Mouse (Mus musculus): ENCODE data around the gene Eif1. TPM values are rescaled to one million over a fixed set of nuclear protein-coding genes. Genes with fewer than 3 reads are reported as not detected.
A peak's percentile ranks its signal among the peaks of the same experiment; 100 is the strongest.

Eif1 gene
- polyA plus RNA-seq, 2 experiments = 191 to 1,798 TPM

GRCm38 (mm10) chr11:100288942-100289341 lies 30.7 kb upstream of the Eif1 start:
- Histone ChIP-seq H3K27me3 (ENCODE audit: control insufficient read depth, insufficient read depth, low read length) (no peaks in the 10 kb centered on the region), H3K4me3 (ENCODE audit: insufficient read depth in 1 of 2, low read depth in 2 of 2, low read length in 2 of 2) (no peak overlapping the region), H3K9ac (replicated peaks) (no peak overlapping the region), H3K9me3 (ENCODE audit: control insufficient read depth, low read length) (no peaks in the 10 kb centered on the region), H3K36me3 (replicated peaks; ENCODE audit: control insufficient read depth, insufficient read depth, low read depth) (no peaks in the 10 kb centered on the region), H3K4me2 (ENCODE audit: low read depth) (no peak overlapping the region), H3K4me1 (replicated peaks; ENCODE audit: control insufficient read depth in 2 of 2, insufficient read depth in 2 of 2, low read length in 1 of 2) (no peaks in the 10 kb centered on the region), H3K27ac (no peak overlapping the region)
- 72% methylated on average over 6 of the region's 6 CpGs for whole genome bisulfite sequencing (ENCODE audit: insufficient replicate concordance)
- no peak for ATAC-seq (ENCODE audit: insufficient read depth)
- TF ChIP-seq CTCF (IDR thresholded peaks at IDR 0.05; ENCODE audit: low read depth) = no peak
- no peak for TF ChIP-seq EP300 (IDR thresholded peaks at IDR 0.05; ENCODE audit: low read depth)
- no peak for DNase-seq (ENCODE audit: low read depth in 3 of 3, low spot score in 3 of 3)

- Histone ChIP-seq H3K9ac (replicated peaks) (no peak overlapping the region), H3K27me3 (ENCODE audit: control insufficient read depth, insufficient read depth, low read length) (no peaks in the 10 kb centered on the region), H3K9me3 (ENCODE audit: control insufficient read depth, low read length) (no peaks in the 10 kb centered on the region), H3K27ac (no peak overlapping the region), H3K4me2 (ENCODE audit: low read depth) (no peak overlapping the region), H3K4me3 (ENCODE audit: insufficient read depth in 1 of 2, low read depth in 2 of 2, low read length in 2 of 2) (no peak overlapping the region), H3K36me3 (replicated peaks; ENCODE audit: control insufficient read depth, insufficient read depth, low read depth) (no peaks in the 10 kb centered on the region), H3K4me1 (replicated peaks; ENCODE audit: control insufficient read depth in 2 of 2, insufficient read depth in 2 of 2, low read length in 1 of 2) (no peaks in the 10 kb centered on the region)
- no peak for DNase-seq (ENCODE audit: low read depth in 3 of 3, low spot score in 3 of 3)
- TF ChIP-seq EP300 (IDR thresholded peaks at IDR 0.05; ENCODE audit: low read depth) = no peak
- TF ChIP-seq CTCF (IDR thresholded peaks at IDR 0.05; ENCODE audit: low read depth) = no peak
- WGBS (ENCODE audit: insufficient replicate concordance) = 34% methylated on average over 5 of the region's 5 CpGs
- ATAC-seq (ENCODE audit: insufficient read depth) = no peak
Observed at GRCm38 (mm10) chr11:100290235-100290634, 29.4 kb upstream of the Eif1 start.

- H3K4me3 ChIP-seq (ENCODE audit: insufficient read depth in 1 of 2, low read depth in 2 of 2, low read length in 2 of 2) = no peak overlapping the region
- no peaks in the 10 kb centered on the region for H3K9me3 ChIP-seq (ENCODE audit: control insufficient read depth, low read length)
- no peak for DNase-seq (ENCODE audit: low read depth in 3 of 3, low spot score in 3 of 3)
- H3K4me2 ChIP-seq (ENCODE audit: low read depth) = no peak overlapping the region
- H3K9ac ChIP-seq (replicated peaks) = no peak overlapping the region
- H3K27me3 ChIP-seq (ENCODE audit: control insufficient read depth, insufficient read depth, low read length) = no peaks in the 10 kb centered on the region
- ATAC-seq (ENCODE audit: insufficient read depth) = no peak
- 49% methylated on average over 6 of the region's 6 CpGs for WGBS (ENCODE audit: insufficient replicate concordance)
- H3K27ac ChIP-seq = no peak overlapping the region
- H3K36me3 ChIP-seq (replicated peaks; ENCODE audit: control insufficient read depth, insufficient read depth, low read depth) = no peaks in the 10 kb centered on the region
- H3K4me1 ChIP-seq (replicated peaks; ENCODE audit: control insufficient read depth in 2 of 2, insufficient read depth in 2 of 2, low read length in 1 of 2) = no peaks in the 10 kb centered on the region
- TF ChIP-seq EP300 (IDR thresholded peaks at IDR 0.05; ENCODE audit: low read depth) (no peak), CTCF (IDR thresholded peaks at IDR 0.05; ENCODE audit: low read depth) (no peak)
Observed at GRCm38 (mm10) chr11:100292884-100293283, 26.8 kb upstream of the Eif1 start.

GRCm38 (mm10) chr11:100295308-100295707 lies 24.4 kb upstream of the Eif1 start:
- TF ChIP-seq CTCF (IDR thresholded peaks at IDR 0.05; ENCODE audit: low read depth) = peak; percentile 100
- no peak for TF ChIP-seq EP300 (IDR thresholded peaks at IDR 0.05; ENCODE audit: low read depth)
- ATAC-seq (ENCODE audit: insufficient read depth) (no peak), DNase-seq (ENCODE audit: low read depth in 3 of 3, low spot score in 3 of 3) (peak; percentile 49 to 63 (median 62))
- H3K4me1 ChIP-seq (replicated peaks; ENCODE audit: control insufficient read depth in 2 of 2, insufficient read depth in 2 of 2, low read length in 1 of 2) = peaks cover 0 to 3% of the 10 kb centered on the region in 2 experiments; a peak in 2 of 4 replicates
- no peak overlapping the region for H3K4me3 ChIP-seq (ENCODE audit: insufficient read depth in 1 of 2, low read depth in 2 of 2, low read length in 2 of 2)
- no peaks in the 10 kb centered on the region for H3K9me3 ChIP-seq (ENCODE audit: control insufficient read depth, low read length)
- 7% methylated on average over 10 of the region's 10 CpGs for WGBS (ENCODE audit: insufficient replicate concordance)
- no peak overlapping the region for H3K9ac ChIP-seq (replicated peaks)
- H3K36me3 ChIP-seq (replicated peaks; ENCODE audit: control insufficient read depth, insufficient read depth, low read depth) = no peaks in the 10 kb centered on the region
- no peak overlapping the region for H3K27ac ChIP-seq
- no peak overlapping the region for H3K4me2 ChIP-seq (ENCODE audit: low read depth)
- no peaks in the 10 kb centered on the region for H3K27me3 ChIP-seq (ENCODE audit: control insufficient read depth, insufficient read depth, low read length)

- peaks cover 0 to 3% of the 10 kb centered on the region in 2 experiments; a peak in 2 of 4 replicates for H3K4me1 ChIP-seq (replicated peaks; ENCODE audit: control insufficient read depth in 2 of 2, insufficient read depth in 2 of 2, low read length in 1 of 2)
- TF ChIP-seq CTCF (IDR thresholded peaks at IDR 0.05; ENCODE audit: low read depth) (peak; percentile 78), EP300 (IDR thresholded peaks at IDR 0.05; ENCODE audit: low read depth) (no peak)
- WGBS (ENCODE audit: insufficient replicate concordance) = 25% methylated on average over 5 of the region's 5 CpGs
- H3K9ac ChIP-seq (replicated peaks) = no peak overlapping the region
- no peaks in the 10 kb centered on the region for H3K36me3 ChIP-seq (replicated peaks; ENCODE audit: control insufficient read depth, insufficient read depth, low read depth)
- no peak overlapping the region for H3K4me3 ChIP-seq (ENCODE audit: insufficient read depth in 1 of 2, low read depth in 2 of 2, low read length in 2 of 2)
- DNase-seq (ENCODE audit: low read depth in 3 of 3, low spot score in 3 of 3) = no peak
- ATAC-seq (ENCODE audit: insufficient read depth) = peak; percentile 43; the same call in 1 of the 2 replicates
- H3K27me3 ChIP-seq (ENCODE audit: control insufficient read depth, insufficient read depth, low read length) = no peaks in the 10 kb centered on the region
- H3K4me2 ChIP-seq (ENCODE audit: low read depth) = peak overlapping the region; percentile 45
- no peaks in the 10 kb centered on the region for H3K9me3 ChIP-seq (ENCODE audit: control insufficient read depth, low read length)
- no peak overlapping the region for H3K27ac ChIP-seq
Observed at GRCm38 (mm10) chr11:100297801-100298200, 21.9 kb upstream of the Eif1 start.

All from liver, embryonic 14.5 days (tissue).